Mouse (Mus musculus) ES-E14 (cell line): Measurements from ENCODE around the gene Lclat1.
"Not testable (repeated sequence)": the region's sequence is repeated elsewhere in the genome, so short reads cannot be mapped to it uniquely, and the experiment has no call there.

Experiments
- CHD2 ChIP-seq: IDR thresholded peaks from 2 replicates; pipeline ENCODE4 v1.6.1; 2014; ENCODE audit warnings: mild to moderate bottlenecking, low read depth, low read length, inconsistent platforms
- HCFC1 ChIP-seq: IDR thresholded peaks from 2 replicates; pipeline ENCODE4 v1.6.1; 2012; ENCODE audit warnings: low read length, inconsistent platforms, borderline replicate concordance; ENCODE audit not compliant: insufficient read depth
- MAFK ChIP-seq: IDR thresholded peaks from 2 replicates; pipeline ENCODE4 v1.6.1; 2014; ENCODE audit warnings: mild to moderate bottlenecking, low read depth, low read length, inconsistent platforms; ENCODE audit not compliant: insufficient read depth
- ZC3H11A ChIP-seq: IDR thresholded peaks from 2 replicates; pipeline ENCODE4 v1.6.1; 2012; ENCODE audit warnings: low read depth, mild to moderate bottlenecking, inconsistent platforms, low read length, borderline replicate concordance
- ZNF384 ChIP-seq: IDR thresholded peaks from 2 replicates; pipeline ENCODE4 v1.6.1; 2012; ENCODE audit warnings: low read depth, low read length, inconsistent platforms

GRCm38 (mm10) chr17:73282702-73283101, 174.9 kb downstream of the Lclat1 start:
- TF ChIP-seq ZC3H11A, CHD2, HCFC1, ZNF384, MAFK: not testable (repeated sequence)
